Mouse (Mus musculus): ENCODE results near the gene Apol7a. TPM values are rescaled to one million over a fixed set of nuclear protein-coding genes. Genes with fewer than 3 reads are reported as not detected.

Apol7a gene
- total RNA-seq, 2 experiments from 2014 or later, result not detected

- no peak for ATAC-seq (replicated peaks; ENCODE audit: low FRiP score, poor library complexity, severe bottlenecking)
These were observed 44.4 kb downstream of the Apol7a start for GRCm38 (mm10) chr15:77354496-77354847.

- no peak for ATAC-seq (replicated peaks; ENCODE audit: low FRiP score, poor library complexity, severe bottlenecking)
These were observed 45.1 kb downstream of the Apol7a start for GRCm38 (mm10) chr15:77353764-77354163.

GRCm38 (mm10) chr15:77352863-77353262 is 46.0 kb downstream of the Apol7a start:
- ATAC-seq (replicated peaks; ENCODE audit: low FRiP score, poor library complexity, severe bottlenecking), result no peak

GRCm38 (mm10) chr15:77350117-77350516 is 48.8 kb downstream of the Apol7a start:
- no peak for ATAC-seq (replicated peaks; ENCODE audit: low FRiP score, poor library complexity, severe bottlenecking)

DNA sequence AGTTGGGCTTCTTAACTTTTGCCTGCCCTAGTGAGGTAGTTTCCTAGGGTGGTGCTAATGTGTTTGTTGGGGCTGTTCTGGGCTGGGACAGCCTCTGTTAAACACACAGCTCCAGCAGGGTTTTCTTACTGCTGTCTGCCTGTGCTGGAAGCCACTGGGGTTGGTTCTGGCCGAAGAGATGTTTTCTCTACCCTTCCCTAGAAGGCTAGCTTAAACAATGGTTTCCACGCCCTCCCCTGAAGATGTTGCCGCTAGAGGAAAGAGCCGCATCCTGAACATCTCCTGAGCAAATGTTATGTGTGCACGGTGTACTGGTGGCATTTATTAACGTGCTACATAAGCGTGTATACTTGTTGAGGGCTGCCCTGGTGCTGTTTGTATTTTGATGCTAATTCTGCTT is 50.8 kb downstream of the Apol7a start:
- no peak for ATAC-seq (replicated peaks; ENCODE audit: low FRiP score, poor library complexity, severe bottlenecking)

GRCm38 (mm10) chr15:77344127-77345125 is 54.5 kb downstream of the Apol7a start:
- ATAC-seq (replicated peaks; ENCODE audit: low FRiP score, poor library complexity, severe bottlenecking), result no peak

DNA sequence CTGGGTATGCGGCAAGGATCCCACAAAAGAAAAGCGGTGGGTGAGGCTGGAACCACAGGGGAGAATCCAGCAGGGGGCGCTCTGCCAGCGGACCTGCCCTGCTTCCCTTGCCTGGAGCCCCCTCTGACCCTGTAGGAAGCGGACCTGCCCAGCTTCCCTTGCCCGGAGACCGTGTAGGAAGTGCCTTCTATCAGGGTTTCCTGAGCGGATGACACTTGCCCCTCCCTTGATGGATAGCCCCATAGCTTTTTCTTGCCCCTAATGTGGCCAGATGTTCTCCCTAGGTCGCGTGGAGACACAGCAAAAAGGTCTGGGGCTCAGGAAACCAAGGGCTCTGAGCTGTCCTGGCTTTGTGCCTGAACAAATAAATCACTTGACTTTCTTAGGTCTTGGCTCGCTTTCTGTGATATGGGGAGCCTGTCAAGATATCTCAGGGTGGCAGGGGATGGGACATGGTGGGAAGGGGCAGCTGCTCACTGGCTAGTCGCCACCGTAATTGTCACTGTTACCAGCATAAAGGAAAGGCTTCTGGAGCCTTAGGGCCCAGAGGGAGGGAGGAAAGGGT is 55.3 kb downstream of the Apol7a start:
- no peak for ATAC-seq (replicated peaks; ENCODE audit: low FRiP score, poor library complexity, severe bottlenecking)

DNA sequence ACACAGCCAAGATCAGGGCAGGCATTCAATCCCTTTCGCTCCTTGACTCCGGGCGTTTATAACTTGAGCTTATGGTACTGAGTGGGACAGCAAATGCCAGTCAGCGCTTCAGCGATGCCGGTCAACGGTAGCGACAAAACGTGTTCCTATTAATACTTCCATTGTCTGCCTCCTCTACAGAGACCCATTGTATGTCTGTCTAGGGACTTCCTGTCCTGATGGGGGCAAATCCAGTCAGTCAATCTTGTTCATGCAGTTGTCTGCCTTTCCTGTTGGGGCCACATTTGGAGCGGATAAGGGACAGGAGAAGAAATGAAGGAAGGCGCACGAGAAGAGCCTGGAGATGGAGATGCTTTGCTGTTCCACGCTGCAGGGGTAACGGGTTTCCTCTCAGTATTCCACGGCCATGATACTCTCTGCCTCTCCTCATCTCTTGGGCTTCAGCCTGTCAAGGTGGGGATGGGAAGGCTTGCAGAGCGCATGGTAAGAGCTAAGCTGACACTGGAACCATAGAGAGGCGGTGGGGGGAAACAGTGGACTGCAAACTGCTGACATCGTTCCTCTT is 55.9 kb downstream of the Apol7a start:
- no peak for ATAC-seq (replicated peaks; ENCODE audit: low FRiP score, poor library complexity, severe bottlenecking)

- ATAC-seq (replicated peaks; ENCODE audit: low FRiP score, poor library complexity, severe bottlenecking), result no peak
These were observed 56.9 kb downstream of the Apol7a start for GRCm38 (mm10) chr15:77342005-77342404.

GRCm38 (mm10) chr15:77340581-77340980 is 58.3 kb downstream of the Apol7a start:
- ATAC-seq (replicated peaks; ENCODE audit: low FRiP score, poor library complexity, severe bottlenecking), result no peak

DNA sequence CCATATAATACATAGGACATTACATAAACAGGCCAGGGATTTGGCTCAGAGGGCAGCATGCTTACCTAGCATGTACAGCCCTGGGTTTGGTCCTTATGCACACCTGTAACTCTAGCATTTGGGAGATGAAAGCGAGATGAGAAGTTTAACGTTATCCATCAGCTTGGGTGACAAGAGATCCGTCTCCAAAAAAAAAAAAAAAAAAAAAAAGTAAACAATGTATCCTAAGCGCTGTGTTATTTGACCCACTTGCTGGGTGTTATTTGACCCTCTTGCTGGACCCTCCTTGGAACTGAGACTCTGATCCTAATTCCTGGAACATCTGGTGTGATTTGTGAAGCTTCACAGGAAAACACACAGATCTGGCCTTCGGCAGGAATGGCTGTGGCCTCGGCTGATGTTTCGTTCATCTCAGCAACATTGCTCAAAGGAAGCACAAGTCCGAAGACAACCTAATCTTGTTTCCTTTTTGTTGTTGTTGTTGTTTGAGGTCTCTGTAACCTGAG is 59.9 kb downstream of the Apol7a start:
- no peak for ATAC-seq (replicated peaks; ENCODE audit: low FRiP score, poor library complexity, severe bottlenecking)

DNA sequence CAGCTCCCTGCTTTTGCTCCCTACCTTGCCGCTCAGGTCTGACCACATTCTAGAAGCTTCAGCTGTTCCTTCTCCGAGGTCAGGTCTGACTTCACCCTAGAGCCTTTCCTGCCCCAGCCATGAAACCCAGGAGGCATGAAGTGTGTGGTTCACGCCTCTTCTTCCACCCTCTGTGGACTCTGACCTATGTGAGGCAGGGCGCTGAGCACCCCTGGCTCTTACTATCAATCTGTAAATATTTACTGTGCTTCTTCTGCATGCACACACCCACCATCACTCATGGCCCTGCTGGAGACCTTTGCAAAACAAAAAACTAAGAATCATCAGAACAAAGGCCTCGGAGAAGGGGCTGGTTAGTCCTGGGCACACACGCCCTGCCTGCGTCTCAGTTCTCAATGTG is 60.5 kb downstream of the Apol7a start:
- no peak for ATAC-seq (replicated peaks; ENCODE audit: low FRiP score, poor library complexity, severe bottlenecking)

Other genes starting within 250 kb of the Apol7a start
- not detected in 2 replicates for gene Rbfox2, start 92.1 kb downstream of the Apol7a start, total RNA-seq (2015; ENCODE audit: low replicate concordance)
- gene Rbfox2, start 92.1 kb downstream of the Apol7a start, total RNA-seq (2017; ENCODE audit: low replicate concordance), result not detected in 2 replicates
- not detected in 2 replicates for gene Apol9a, start 12.0 kb upstream of the Apol7a start, total RNA-seq (2015; ENCODE audit: low replicate concordance)
- under 0.01 TPM in 1 of 2 replicates, not detected in the other for gene Apol9a, start 12.0 kb upstream of the Apol7a start, total RNA-seq (2017; ENCODE audit: low replicate concordance)
- gene Apol7b, start 48.4 kb upstream of the Apol7a start, total RNA-seq (2015; ENCODE audit: low replicate concordance), result not detected in 2 replicates
- gene Apol7b, start 48.4 kb upstream of the Apol7a start, total RNA-seq (2017; ENCODE audit: low replicate concordance), result not detected in 2 replicates
- 2.9 and 4.0 TPM in 2 replicates for gene Apol10a, start 77.9 kb upstream of the Apol7a start, total RNA-seq (2015; ENCODE audit: low replicate concordance)
- 3.1 and 7.3 TPM in 2 replicates for gene Apol10a, start 77.9 kb upstream of the Apol7a start, total RNA-seq (2017; ENCODE audit: low replicate concordance)
- 18.4 and 21.0 TPM in 2 replicates for gene Apol11a, start 109.2 kb upstream of the Apol7a start, total RNA-seq (2015; ENCODE audit: low replicate concordance)
- 75.1 and 111 TPM in 2 replicates for gene Apol11a, start 109.2 kb upstream of the Apol7a start, total RNA-seq (2017; ENCODE audit: low replicate concordance)
- 6.1 TPM in 1 of 2 replicates, not detected in the other for gene Apol7c, start 134.2 kb upstream of the Apol7a start, total RNA-seq (2015; ENCODE audit: low replicate concordance)
- gene Apol7c, start 134.2 kb upstream of the Apol7a start, total RNA-seq (2017; ENCODE audit: low replicate concordance), result 0.26 TPM in 1 of 2 replicates, not detected in the other
- gene 1700025B11Rik, start 162.8 kb upstream of the Apol7a start, total RNA-seq (2015; ENCODE audit: low replicate concordance), result not detected in 2 replicates
- not detected in 2 replicates for gene 1700025B11Rik, start 162.8 kb upstream of the Apol7a start, total RNA-seq (2017; ENCODE audit: low replicate concordance)
- gene Apol10b, start 197.0 kb upstream of the Apol7a start, total RNA-seq (2015; ENCODE audit: low replicate concordance), result not detected in 2 replicates
- 0.90 TPM in 1 of 2 replicates, not detected in the other for gene Apol10b, start 197.0 kb upstream of the Apol7a start, total RNA-seq (2017; ENCODE audit: low replicate concordance)
- not detected in 2 replicates for gene Gm36245, start 200.1 kb upstream of the Apol7a start, total RNA-seq (2015; ENCODE audit: low replicate concordance)
- not detected in 2 replicates for gene Gm36245, start 200.1 kb upstream of the Apol7a start, total RNA-seq (2017; ENCODE audit: low replicate concordance)
- gene Apol11b, start 244.2 kb upstream of the Apol7a start, total RNA-seq (2015; ENCODE audit: low replicate concordance), result 138 and 145 TPM in 2 replicates
- 338 and 373 TPM in 2 replicates for gene Apol11b, start 244.2 kb upstream of the Apol7a start, total RNA-seq (2017; ENCODE audit: low replicate concordance)